Mouse (Mus musculus) liver, postnatal 0 days (tissue): ENCODE results near the gene Gm42688.

Source experiments
- CTCF ChIP-seq: sonication (generic); IDR thresholded peaks from 2 replicates; pipeline ENCODE4 v1.5.1; 2016; ENCODE audit warnings: antibody characterized with exemption, low read depth
- EP300 ChIP-seq: IDR thresholded peaks from 2 replicates; pipeline ENCODE4 v1.6.1; 2016; ENCODE audit warnings: antibody characterized with exemption, low read depth, mild to moderate bottlenecking

DNA sequence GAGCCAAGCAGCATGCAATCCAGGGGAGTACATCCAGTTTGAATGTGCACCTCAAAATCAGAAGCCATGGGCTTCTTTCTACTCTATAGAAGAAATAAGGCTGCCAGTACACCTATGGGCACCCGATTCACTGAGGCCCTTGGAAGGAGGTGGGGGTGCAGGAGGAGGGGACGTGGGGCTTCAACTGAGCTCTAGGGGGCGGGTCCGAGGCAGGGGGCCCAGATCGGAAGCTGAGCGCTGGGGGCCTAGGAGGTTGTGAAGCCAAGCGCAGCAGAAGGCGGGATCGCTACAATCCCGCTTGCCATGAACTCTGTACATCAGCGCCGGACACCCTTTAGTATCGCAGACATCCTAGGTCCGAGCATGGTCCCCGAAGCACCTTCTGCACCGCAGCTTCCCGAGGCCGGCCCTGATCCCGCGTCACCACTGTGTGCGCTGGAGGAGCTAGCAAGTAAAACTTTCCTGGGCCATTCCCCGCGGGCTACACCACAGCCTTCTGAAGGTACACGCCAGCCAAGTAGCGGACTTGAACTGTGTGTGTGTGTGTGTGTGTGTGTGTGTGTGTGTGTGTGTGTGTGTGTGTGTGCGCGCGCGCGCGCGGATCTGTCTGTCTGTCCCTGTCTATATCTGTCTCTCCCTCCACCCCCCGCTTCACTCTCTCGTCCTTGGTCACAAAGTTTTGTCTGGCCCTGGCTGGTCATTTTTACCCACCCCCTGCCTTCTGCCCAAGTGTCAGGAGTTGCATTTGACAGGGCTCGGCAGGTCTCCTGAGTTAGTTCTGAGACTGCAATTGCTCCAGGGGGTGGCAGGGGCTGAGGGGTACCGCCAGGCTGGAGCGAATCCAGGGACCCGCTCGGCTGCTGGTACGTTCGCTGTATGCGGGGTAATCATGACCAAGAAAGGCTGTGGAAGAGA, 15.0 kb upstream of the Gm42688 start, which contains the start of gene Lbx2:
- no peak for TF ChIP-seq CTCF
- TF ChIP-seq EP300: no peak
